21 mouse cellular contexts compared by ENCODE assay signal in genomic region chr7:131303340-131303739, GRCm38 (mm10). TPM values are rescaled to one million over a fixed set of nuclear protein-coding genes. Genes with fewer than 3 reads are reported as not detected.
DNase-seq lines count a peak whose midpoint lies in the region; ATAC-seq and TF ChIP-seq lines count a peak whose summit lies in the region.
"Had no signal": no experiment of that assay in that cellular context is flagged by ENCODE, and none has a peak within 500 bp of the region (broad histone marks: within the 10 kb centered on the region; RNA-seq: fewer than 3 reads in every experiment).

No protein-coding gene starts in this region.

- peak; percentile 93 for TF ChIP-seq EP300 in lung, postnatal 0 days (IDR thresholded peaks at IDR 0.05)

- 47% methylated on average over 8 of the region's 8 CpGs for WGBS in lung, postnatal 0 days
- WGBS in hindbrain, embryonic 12.5 days: 82% methylated on average over 8 of the region's 8 CpGs
- WGBS in kidney, embryonic 16.5 days: 60% methylated on average over 8 of the region's 8 CpGs

- no peak overlapping the region for H3K4me3 ChIP-seq in lung, postnatal 0 days (ENCODE audit: low read depth, low read length)
- no peak overlapping the region for H3K4me3 ChIP-seq in hindbrain, embryonic 12.5 days
- H3K4me3 ChIP-seq in kidney, embryonic 16.5 days (ENCODE audit: low read length): no peak overlapping the region
- H3K4me3 ChIP-seq: embryonic facial prominence, embryonic 10.5 days; forebrain, embryonic 10.5 days; gastrocnemius, adult 2 months; heart, embryonic 13.5 days; hindbrain, embryonic 13.5 days had no signal

- DNase-seq in fat pad, adult 2 months (ENCODE audit: extremely low read depth, low read depth, low spot score): peak; percentile 78
- DNase-seq in lung, adult 18-20 months: peak; percentile 18 to 58
- DNase-seq in lung, postnatal 0 days (ENCODE audit: low spot score): peak; percentile 85
- peak; percentile 53 for DNase-seq in lung, postnatal 36 days
- DNase-seq: adrenal gland, postnatal 14 days; cerebellum, adult 18-20 months; cerebellum, adult 9-11 months; gastrocnemius, adult 2 months; gastrocnemius, postnatal 36 days; heart, postnatal 4 days had no signal

- H3K9me3 ChIP-seq in lung, postnatal 0 days (ENCODE audit: low read length): no peaks in the 10 kb centered on the region
- H3K9me3 ChIP-seq in hindbrain, embryonic 12.5 days (replicated peaks): no peaks in the 10 kb centered on the region
- H3K9me3 ChIP-seq in kidney, embryonic 16.5 days (ENCODE audit: low read length): no peaks in the 10 kb centered on the region
- H3K9me3 ChIP-seq: embryonic facial prominence, embryonic 10.5 days; forebrain, embryonic 10.5 days; heart, embryonic 13.5 days; hindbrain, embryonic 13.5 days had no signal

- no peak overlapping the region for H3K4me2 ChIP-seq in lung, postnatal 0 days (replicated peaks; ENCODE audit: low read depth, low read length)
- no peak overlapping the region for H3K4me2 ChIP-seq in hindbrain, embryonic 12.5 days (replicated peaks)
- no peak overlapping the region for H3K4me2 ChIP-seq in kidney, embryonic 16.5 days (replicated peaks; ENCODE audit: low read depth, low read length)
- H3K4me2 ChIP-seq: heart, embryonic 13.5 days; hindbrain, embryonic 13.5 days had no signal

- no peaks in the 10 kb centered on the region for H3K27me3 ChIP-seq in lung, postnatal 0 days (replicated peaks; ENCODE audit: insufficient read depth, low read length)
- no peaks in the 10 kb centered on the region for H3K27me3 ChIP-seq in hindbrain, embryonic 12.5 days
- H3K27me3 ChIP-seq in kidney, embryonic 16.5 days (ENCODE audit: insufficient read depth, low read length): no peaks in the 10 kb centered on the region
- H3K27me3 ChIP-seq: heart, embryonic 13.5 days; hindbrain, embryonic 13.5 days; Patski had no signal

- no peak for TF ChIP-seq CTCF in lung, postnatal 0 days (IDR thresholded peaks at IDR 0.05)

- H3K4me1 ChIP-seq in lung, postnatal 0 days (ENCODE audit: insufficient read depth, low read depth, low read length): no peaks in the 10 kb centered on the region
- H3K4me1 ChIP-seq in hindbrain, embryonic 12.5 days: no peaks in the 10 kb centered on the region
- no peaks in the 10 kb centered on the region for H3K4me1 ChIP-seq in kidney, embryonic 16.5 days (ENCODE audit: insufficient read depth, low read length)
- H3K4me1 ChIP-seq: embryonic facial prominence, embryonic 10.5 days; forebrain, embryonic 10.5 days; heart, embryonic 13.5 days; hindbrain, embryonic 13.5 days had no signal

- H3K9ac ChIP-seq in lung, postnatal 0 days (replicated peaks; ENCODE audit: low read depth): no peak overlapping the region
- no peak overlapping the region for H3K9ac ChIP-seq in hindbrain, embryonic 12.5 days
- H3K9ac ChIP-seq in kidney, embryonic 16.5 days (replicated peaks; ENCODE audit: low read length): no peak overlapping the region
- H3K9ac ChIP-seq: heart, embryonic 13.5 days; hindbrain, embryonic 13.5 days had no signal

- ATAC-seq in lung, postnatal 0 days: peak; percentile 91
- no peak for ATAC-seq in hindbrain, embryonic 12.5 days (ENCODE audit: low FRiP score)
- no peak for ATAC-seq in kidney, embryonic 16.5 days (ENCODE audit: low FRiP score, low TSS enrichment)
- ATAC-seq: activated CD4-positive, CD25-positive, alpha-beta regulatory T cell, adult 4 months; forebrain, embryonic 14.5 days; Patski had no signal

- no peaks in the 10 kb centered on the region for H3K36me3 ChIP-seq in lung, postnatal 0 days (ENCODE audit: insufficient read depth, low read length)
- no peaks in the 10 kb centered on the region for H3K36me3 ChIP-seq in hindbrain, embryonic 12.5 days
- H3K36me3 ChIP-seq in kidney, embryonic 16.5 days (ENCODE audit: insufficient read depth, low read length): no peaks in the 10 kb centered on the region
- H3K36me3 ChIP-seq: embryonic facial prominence, embryonic 10.5 days; forebrain, embryonic 10.5 days; heart, embryonic 13.5 days; hindbrain, embryonic 13.5 days had no signal

- no peak overlapping the region for H3K27ac ChIP-seq in lung, postnatal 0 days (ENCODE audit: low read length)
- H3K27ac ChIP-seq in hindbrain, embryonic 12.5 days: no peak overlapping the region
- H3K27ac ChIP-seq in kidney, embryonic 16.5 days (ENCODE audit: low read length): no peak overlapping the region
- H3K27ac ChIP-seq: embryonic facial prominence, embryonic 10.5 days; forebrain, embryonic 10.5 days; gastrocnemius, adult 2 months; heart, embryonic 13.5 days; hindbrain, embryonic 13.5 days had no signal

RNA-seq across cellular contexts. Expression of gene Cuzd1, which starts 18.8 kb away (rescaled TPM):
- polyA plus RNA-seq in lung, postnatal 0 days (2015; fragmentation: Nextera tagmentation; extraction: Ambion mirVana): not detected in 2 replicates
- polyA plus RNA-seq in hindbrain, embryonic 12.5 days (2016; fragmentation: Nextera tagmentation; extraction: Ambion mirVana): not detected in 2 replicates
- polyA plus RNA-seq in kidney, embryonic 16.5 days (2015; fragmentation: Nextera tagmentation; extraction: Ambion mirVana): not detected in 2 replicates
- polyA plus RNA-seq: activated CD4-positive, CD25-positive, alpha-beta regulatory T cell, adult 4 months; embryonic facial prominence, embryonic 10.5 days; forebrain, embryonic 10.5 days; forebrain, embryonic 14.5 days; hindbrain, embryonic 13.5 days; Patski had no signal

RNA-seq across cellular contexts. Expression of gene Fam24b, which starts 26.0 kb away (rescaled TPM):
- not detected in 2 replicates for polyA plus RNA-seq in lung, postnatal 0 days (2015; fragmentation: Nextera tagmentation; extraction: Ambion mirVana)
- polyA plus RNA-seq in hindbrain, embryonic 12.5 days (2016; fragmentation: Nextera tagmentation; extraction: Ambion mirVana): not detected in 2 replicates
- not detected in 2 replicates for polyA plus RNA-seq in kidney, embryonic 16.5 days (2015; fragmentation: Nextera tagmentation; extraction: Ambion mirVana)
- polyA plus RNA-seq: activated CD4-positive, CD25-positive, alpha-beta regulatory T cell, adult 4 months; embryonic facial prominence, embryonic 10.5 days; embryonic facial prominence, embryonic 14.5 days; forebrain, embryonic 10.5 days; forebrain, embryonic 14.5 days; heart, embryonic 13.5 days; heart, postnatal 0 days; hindbrain, embryonic 13.5 days had no signal

RNA-seq across cellular contexts. Expression of gene Fam24a, which starts 30.3 kb away (rescaled TPM):
- polyA plus RNA-seq in lung, postnatal 0 days (2015; fragmentation: Nextera tagmentation; extraction: Ambion mirVana): not detected in 2 replicates
- not detected in 2 replicates for polyA plus RNA-seq in hindbrain, embryonic 12.5 days (2016; fragmentation: Nextera tagmentation; extraction: Ambion mirVana)
- polyA plus RNA-seq in kidney, embryonic 16.5 days (2015; fragmentation: Nextera tagmentation; extraction: Ambion mirVana): not detected in 2 replicates
- polyA plus RNA-seq: activated CD4-positive, CD25-positive, alpha-beta regulatory T cell, adult 4 months; embryonic facial prominence, embryonic 10.5 days; forebrain, embryonic 10.5 days; forebrain, embryonic 14.5 days; heart, embryonic 13.5 days; heart, postnatal 0 days; hindbrain, embryonic 13.5 days; Patski had no signal

RNA-seq across cellular contexts. Expression of gene 2310057M21Rik, which starts 59.2 kb away (rescaled TPM):
- polyA plus RNA-seq in lung, postnatal 0 days (2015; fragmentation: Nextera tagmentation; extraction: Ambion mirVana): 10.7 and 12.5 TPM in 2 replicates
- polyA plus RNA-seq in hindbrain, embryonic 12.5 days (2016; fragmentation: Nextera tagmentation; extraction: Ambion mirVana): 17.3 and 21.3 TPM in 2 replicates
- 20.4 and 22.0 TPM in 2 replicates for polyA plus RNA-seq in kidney, embryonic 16.5 days (2015; fragmentation: Nextera tagmentation; extraction: Ambion mirVana)
